Mouse (Mus musculus): Measurements from ENCODE around the gene Tmcc3. TPM values are rescaled to one million over a fixed set of nuclear protein-coding genes. Genes with fewer than 3 reads are reported as not detected.

The Tmcc3 gene
- total RNA-seq, 1 experiment, result 7.0 TPM

GRCm38 (mm10) chr10:94313146-94313545 is 1.4 kb downstream of the Tmcc3 start:
- no peak overlapping the region for H3K4me3 ChIP-seq (ENCODE audit: insufficient read depth in 1 of 2, low read depth in 1 of 2, low read length in 2 of 2, poor library complexity in 1 of 2, severe bottlenecking in 1 of 2)
- H3K4me1 ChIP-seq (ENCODE audit: control insufficient read depth in 2 of 2, insufficient read depth in 2 of 2, low read length in 2 of 2, poor library complexity in 1 of 2), result peaks cover 0 to 2% of the 10 kb centered on the region in 2 experiments; a peak in 1 of 4 replicates
- H3K9ac ChIP-seq (ENCODE audit: insufficient read depth, low read depth, low read length, poor library complexity, severe bottlenecking), result no peak overlapping the region
- no peak overlapping the region for H3K27ac ChIP-seq (ENCODE audit: insufficient read depth, low read depth, low read length, poor library complexity, severe bottlenecking)
- in situ Hi-C loops (cut with MboI; ENCODE audit: low sequenced_read_pairs in 2 of 2, unreplicated experiment in 2 of 2), result no loop called here
- no peaks in the 10 kb centered on the region for H3K9me3 ChIP-seq (ENCODE audit: control insufficient read depth, insufficient read depth, low read depth, low read length)
- TF ChIP-seq MAFK (IDR thresholded peaks at IDR 0.05; ENCODE audit: insufficient read depth, low read depth, low read length), result no peak
- no peaks in the 10 kb centered on the region for H3K36me3 ChIP-seq (ENCODE audit: control insufficient read depth, insufficient read depth, low read length, poor library complexity, severe bottlenecking)
- no peak for DNase-seq (ENCODE audit: low read depth, low spot score)

DNA sequence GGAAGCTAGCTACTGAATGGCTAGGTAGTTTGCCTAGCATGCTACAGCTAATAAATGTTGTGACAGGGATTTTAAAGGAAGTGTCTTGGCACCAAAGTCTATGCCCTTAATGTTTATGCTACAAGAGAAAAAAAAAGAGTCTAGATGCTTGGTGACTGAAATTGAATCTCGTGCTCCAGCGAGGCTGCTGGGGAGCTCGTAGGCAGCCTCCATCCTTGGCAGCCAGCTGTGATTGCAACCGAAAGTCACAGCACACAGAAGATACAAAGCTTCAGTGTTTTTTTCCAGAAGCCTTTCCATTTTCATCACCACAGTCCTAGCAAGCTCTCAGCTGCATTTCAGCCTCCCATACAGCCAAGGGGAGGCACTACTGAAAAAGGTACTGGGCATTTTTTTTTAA is 6.8 kb downstream of the Tmcc3 start:
- no peaks in the 10 kb centered on the region for H3K4me1 ChIP-seq (ENCODE audit: control insufficient read depth in 2 of 2, insufficient read depth in 2 of 2, low read length in 2 of 2, poor library complexity in 1 of 2)
- no peak for TF ChIP-seq HCFC1 (IDR thresholded peaks at IDR 0.05; ENCODE audit: borderline replicate concordance, insufficient read depth, low read length)
- TF ChIP-seq MAFK (IDR thresholded peaks at IDR 0.05; ENCODE audit: insufficient read depth, low read depth, low read length), result no peak
- TF ChIP-seq CHD2 (IDR thresholded peaks at IDR 0.05; ENCODE audit: low read depth, low read length), result no peak
- no peak for TF ChIP-seq ZC3H11A (IDR thresholded peaks at IDR 0.05; ENCODE audit: borderline replicate concordance, low read depth, low read length)
- no peak for TF ChIP-seq ZNF384 (IDR thresholded peaks at IDR 0.05; ENCODE audit: low read depth, low read length)
- in situ Hi-C loops (cut with MboI; ENCODE audit: low sequenced_read_pairs in 2 of 2, unreplicated experiment in 2 of 2), result no loop called here
- no peak for DNase-seq (ENCODE audit: low read depth, low spot score)
- no peaks in the 10 kb centered on the region for H3K36me3 ChIP-seq (ENCODE audit: control insufficient read depth, insufficient read depth, low read length, poor library complexity, severe bottlenecking)
- no peaks in the 10 kb centered on the region for H3K9me3 ChIP-seq (ENCODE audit: control insufficient read depth, insufficient read depth, low read depth, low read length)
- no peak overlapping the region for H3K4me3 ChIP-seq (ENCODE audit: insufficient read depth in 1 of 2, low read depth in 1 of 2, low read length in 2 of 2, poor library complexity in 1 of 2, severe bottlenecking in 1 of 2)
- H3K9ac ChIP-seq (ENCODE audit: insufficient read depth, low read depth, low read length, poor library complexity, severe bottlenecking), result no peak overlapping the region
- no peak overlapping the region for H3K27ac ChIP-seq (ENCODE audit: insufficient read depth, low read depth, low read length, poor library complexity, severe bottlenecking)

- Histone ChIP-seq H3K9me3 (ENCODE audit: control insufficient read depth, insufficient read depth, low read depth, low read length) (no peaks in the 10 kb centered on the region), H3K4me3 (ENCODE audit: insufficient read depth in 1 of 2, low read depth in 1 of 2, low read length in 2 of 2, poor library complexity in 1 of 2, severe bottlenecking in 1 of 2) (no peak overlapping the region), H3K36me3 (ENCODE audit: control insufficient read depth, insufficient read depth, low read length, poor library complexity, severe bottlenecking) (no peaks in the 10 kb centered on the region), H3K9ac (ENCODE audit: insufficient read depth, low read depth, low read length, poor library complexity, severe bottlenecking) (no peak overlapping the region), H3K27ac (ENCODE audit: insufficient read depth, low read depth, low read length, poor library complexity, severe bottlenecking) (no peak overlapping the region), H3K4me1 (ENCODE audit: control insufficient read depth in 2 of 2, insufficient read depth in 2 of 2, low read length in 2 of 2, poor library complexity in 1 of 2) (no peaks in the 10 kb centered on the region)
- in situ Hi-C loops (cut with MboI; ENCODE audit: low sequenced_read_pairs in 2 of 2, unreplicated experiment in 2 of 2), result no loop called here
- TF ChIP-seq ZNF384 (IDR thresholded peaks at IDR 0.05; ENCODE audit: low read depth, low read length) (no peak), CHD2 (IDR thresholded peaks at IDR 0.05; ENCODE audit: low read depth, low read length) (no peak), MAFK (IDR thresholded peaks at IDR 0.05; ENCODE audit: insufficient read depth, low read depth, low read length) (no peak), ZC3H11A (IDR thresholded peaks at IDR 0.05; ENCODE audit: borderline replicate concordance, low read depth, low read length) (no peak), HCFC1 (IDR thresholded peaks at IDR 0.05; ENCODE audit: borderline replicate concordance, insufficient read depth, low read length) (no peak)
- DNase-seq (ENCODE audit: low read depth, low spot score), result no peak
Measured at GRCm38 (mm10) chr10:94329962-94330361, 18.2 kb downstream of the Tmcc3 start.

GRCm38 (mm10) chr10:94332358-94333137 is 20.8 kb downstream of the Tmcc3 start:
- H3K9me3 ChIP-seq (ENCODE audit: control insufficient read depth, insufficient read depth, low read depth, low read length), result no peaks in the 10 kb centered on the region
- H3K4me1 ChIP-seq (ENCODE audit: control insufficient read depth in 2 of 2, insufficient read depth in 2 of 2, low read length in 2 of 2, poor library complexity in 1 of 2), result no peaks in the 10 kb centered on the region
- in situ Hi-C loops (cut with MboI; ENCODE audit: low sequenced_read_pairs in 2 of 2, unreplicated experiment in 2 of 2), result no loop called here
- TF ChIP-seq HCFC1 (IDR thresholded peaks at IDR 0.05; ENCODE audit: borderline replicate concordance, insufficient read depth, low read length) (no peak), ZNF384 (IDR thresholded peaks at IDR 0.05; ENCODE audit: low read depth, low read length) (no peak), CHD2 (IDR thresholded peaks at IDR 0.05; ENCODE audit: low read depth, low read length) (no peak), MAFK (IDR thresholded peaks at IDR 0.05; ENCODE audit: insufficient read depth, low read depth, low read length) (no peak)
- H3K36me3 ChIP-seq (ENCODE audit: control insufficient read depth, insufficient read depth, low read length, poor library complexity, severe bottlenecking), result no peaks in the 10 kb centered on the region
- H3K4me3 ChIP-seq (ENCODE audit: insufficient read depth in 1 of 2, low read depth in 1 of 2, low read length in 2 of 2, poor library complexity in 1 of 2, severe bottlenecking in 1 of 2), result no peak overlapping the region
- H3K27ac ChIP-seq (ENCODE audit: insufficient read depth, low read depth, low read length, poor library complexity, severe bottlenecking), result no peak overlapping the region
- DNase-seq (ENCODE audit: low read depth, low spot score), result peak; percentile 40
- no peak overlapping the region for H3K9ac ChIP-seq (ENCODE audit: insufficient read depth, low read depth, low read length, poor library complexity, severe bottlenecking)

DNA sequence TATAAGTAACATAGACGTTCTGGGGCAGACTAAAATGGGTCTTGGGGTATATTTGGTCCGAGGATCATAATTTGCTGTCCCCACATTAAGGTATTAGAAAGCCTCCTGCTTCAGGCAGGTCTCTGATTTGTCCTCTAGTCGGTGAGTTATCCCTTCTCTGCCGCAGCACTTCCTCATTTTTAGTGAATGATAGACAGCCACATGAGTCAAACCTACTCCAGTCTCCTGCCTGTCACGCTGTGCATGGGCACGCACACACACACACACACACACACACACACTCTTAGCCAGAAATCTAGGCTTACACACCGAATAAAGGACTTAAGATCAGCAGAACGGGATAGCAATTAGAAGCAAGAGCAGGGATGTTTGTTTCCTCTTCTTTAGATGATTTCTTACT is 21.6 kb downstream of the Tmcc3 start:
- Histone ChIP-seq H3K9ac (ENCODE audit: insufficient read depth, low read depth, low read length, poor library complexity, severe bottlenecking) (no peak overlapping the region), H3K4me3 (ENCODE audit: insufficient read depth in 1 of 2, low read depth in 1 of 2, low read length in 2 of 2, poor library complexity in 1 of 2, severe bottlenecking in 1 of 2) (no peak overlapping the region), H3K9me3 (ENCODE audit: control insufficient read depth, insufficient read depth, low read depth, low read length) (no peaks in the 10 kb centered on the region), H3K36me3 (ENCODE audit: control insufficient read depth, insufficient read depth, low read length, poor library complexity, severe bottlenecking) (no peaks in the 10 kb centered on the region), H3K27ac (ENCODE audit: insufficient read depth, low read depth, low read length, poor library complexity, severe bottlenecking) (no peak overlapping the region), H3K4me1 (ENCODE audit: control insufficient read depth in 2 of 2, insufficient read depth in 2 of 2, low read length in 2 of 2, poor library complexity in 1 of 2) (no peaks in the 10 kb centered on the region)
- no peak for DNase-seq (ENCODE audit: low read depth, low spot score)
- in situ Hi-C loops (cut with MboI; ENCODE audit: low sequenced_read_pairs in 2 of 2, unreplicated experiment in 2 of 2), result no loop called here
- TF ChIP-seq HCFC1 (IDR thresholded peaks at IDR 0.05; ENCODE audit: borderline replicate concordance, insufficient read depth, low read length), result no peak
- no peak for TF ChIP-seq CHD2 (IDR thresholded peaks at IDR 0.05; ENCODE audit: low read depth, low read length)
- TF ChIP-seq ZC3H11A (IDR thresholded peaks at IDR 0.05; ENCODE audit: borderline replicate concordance, low read depth, low read length), result no peak
- TF ChIP-seq ZNF384 (IDR thresholded peaks at IDR 0.05; ENCODE audit: low read depth, low read length), result no peak
- TF ChIP-seq MAFK (IDR thresholded peaks at IDR 0.05; ENCODE audit: insufficient read depth, low read depth, low read length), result no peak
